Mouse (Mus musculus): ENCODE data around the gene Lrmda.

DNA sequence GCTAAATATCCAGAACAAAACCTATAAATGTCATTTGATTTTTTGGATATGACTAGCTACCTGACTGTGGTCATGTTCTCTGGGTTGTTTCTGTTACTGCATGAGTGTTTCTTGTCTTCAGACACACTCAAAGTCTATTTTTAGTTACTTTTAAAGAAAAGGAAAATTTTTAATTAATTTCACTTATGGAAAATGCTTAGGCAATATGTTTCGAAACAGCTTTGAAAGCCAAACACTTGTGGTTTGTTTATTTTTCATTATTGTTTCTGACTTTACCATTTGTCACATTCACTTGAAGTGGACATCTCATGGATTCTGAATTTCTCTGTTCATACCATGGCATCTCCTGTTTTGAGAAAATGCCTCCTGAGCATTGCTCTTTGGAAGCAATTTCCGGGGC lies 582.8 kb downstream of the Lrmda start:
- TF ChIP-seq POLR2A (IDR thresholded peaks at IDR 0.05; ENCODE audit: borderline replicate concordance, extremely low read depth, insufficient read depth, insufficient read length, poor library complexity, severe bottlenecking) (no peak), CTCF (IDR thresholded peaks at IDR 0.05; ENCODE audit: borderline replicate concordance, extremely low read depth, insufficient read depth, insufficient read length) (no peak)
